Mouse (Mus musculus): ENCODE data around the gene Mt1. TPM values are rescaled to one million over a fixed set of nuclear protein-coding genes. Genes with fewer than 3 reads are reported as not detected.

Gene Mt1
- total RNA-seq, 2 experiments from 2014 or later = 18.6 to 129 TPM

GRCm38 (mm10) chr8:94171321-94171755 is 7.5 kb upstream of the Mt1 start:
- peak; percentile 60 for DNase-seq
- intact Hi-C loops (cut with DNase I; ENCODE audit: low total_unique reads) = no loop called here

GRCm38 (mm10) chr8:94172075-94172808 is 6.6 kb upstream of the Mt1 start, which contains the start of gene Mt2:
TSS of gene Mt2 (plus strand) at chr8:94172664.
- intact Hi-C loops (cut with DNase I; ENCODE audit: low total_unique reads) = no loop called here
- DNase-seq = peak; percentile 84

- intact Hi-C loops (cut with DNase I; ENCODE audit: low total_unique reads) = no loop called here
- no peak for DNase-seq
These were observed 5.8 kb upstream of the Mt1 start for GRCm38 (mm10) chr8:94172809-94173732.

- no peak for DNase-seq
- intact Hi-C loops (cut with DNase I; ENCODE audit: low total_unique reads) = no loop called here
These were observed 5.0 kb upstream of the Mt1 start for GRCm38 (mm10) chr8:94173848-94174403.

GRCm38 (mm10) chr8:94174619-94175213 is 4.2 kb upstream of the Mt1 start:
- DNase-seq = no peak
- intact Hi-C loops (cut with DNase I; ENCODE audit: low total_unique reads) = no loop called here

GRCm38 (mm10) chr8:94177716-94178390 is 1.0 kb upstream of the Mt1 start:
- DNase-seq = no peak
- intact Hi-C loops (cut with DNase I; ENCODE audit: low total_unique reads) = no loop called here

- intact Hi-C loops (cut with DNase I; ENCODE audit: low total_unique reads) = no loop called here
- no peak for DNase-seq
These were observed 1.1 kb downstream of the Mt1 start for GRCm38 (mm10) chr8:94179713-94180560.

GRCm38 (mm10) chr8:94180561-94180908 is 1.7 kb downstream of the Mt1 start:
- no peak for DNase-seq
- intact Hi-C loops (cut with DNase I; ENCODE audit: low total_unique reads) = no loop called here

- no peak for DNase-seq
- intact Hi-C loops (cut with DNase I; ENCODE audit: low total_unique reads) = no loop called here
These were observed 3.4 kb downstream of the Mt1 start for GRCm38 (mm10) chr8:94182055-94182929.

- intact Hi-C loops (cut with DNase I; ENCODE audit: low total_unique reads) = no loop called here
- DNase-seq = peak; percentile 79
These were observed 4.2 kb downstream of the Mt1 start for GRCm38 (mm10) chr8:94183117-94183516.

- intact Hi-C loops (cut with DNase I; ENCODE audit: low total_unique reads) = no loop called here
- DNase-seq = no peak
These were observed 5.5 kb downstream of the Mt1 start for GRCm38 (mm10) chr8:94184357-94184843.

GRCm38 (mm10) chr8:94185791-94186190 is 6.9 kb downstream of the Mt1 start:
- intact Hi-C loops (cut with DNase I; ENCODE audit: low total_unique reads) = no loop called here
- no peak for DNase-seq

- intact Hi-C loops (cut with DNase I; ENCODE audit: low total_unique reads) = no loop called here
These were observed 7.7 kb downstream of the Mt1 start for GRCm38 (mm10) chr8:94186542-94186941.

GRCm38 (mm10) chr8:94187290-94188002 is 8.6 kb downstream of the Mt1 start:
- no peak for DNase-seq
- intact Hi-C loops (cut with DNase I; ENCODE audit: low total_unique reads) = no loop called here

More at GRCm38 (mm10) chr8:94186542-94186941, 7.7 kb downstream of the Mt1 start:
- peak; percentile 71 for DNase-seq

- peak; percentile 22 for DNase-seq
- intact Hi-C loops (cut with DNase I; ENCODE audit: low total_unique reads) = no loop called here
These were observed 10.6 kb downstream of the Mt1 start for GRCm38 (mm10) chr8:94189275-94190031.

- intact Hi-C loops (cut with DNase I; ENCODE audit: low total_unique reads) = no loop called here
- DNase-seq = peak; percentile 75
These were observed 12.3 kb downstream of the Mt1 start for GRCm38 (mm10) chr8:94191101-94191691.

Data from gastrocnemius, postnatal 14 days (tissue).